Mouse (Mus musculus): ENCODE results near the gene Zfp612. TPM values are rescaled to one million over a fixed set of nuclear protein-coding genes. Genes with fewer than 3 reads are reported as not detected.

Zfp612 gene
- polyA plus RNA-seq, 1 experiment from 2014 or later = 21.9 TPM

Other genes starting within 250 kb of the Zfp612 start
- gene Phlpp2, start 211.2 kb upstream of the Zfp612 start, polyA plus RNA-seq (2015; fragmentation: Nextera tagmentation; extraction: Ambion mirVana) = 4.1 and 4.5 TPM in 2 replicates
- 1.9 and 2.3 TPM in 2 replicates for gene Marveld3, start 117.5 kb upstream of the Zfp612 start, polyA plus RNA-seq (2015; fragmentation: Nextera tagmentation; extraction: Ambion mirVana)
- not detected in 2 replicates for gene Tat, start 89.3 kb upstream of the Zfp612 start, polyA plus RNA-seq (2015; fragmentation: Nextera tagmentation; extraction: Ambion mirVana)
- not detected in 2 replicates for gene Chst4, start 40.0 kb upstream of the Zfp612 start, polyA plus RNA-seq (2015; fragmentation: Nextera tagmentation; extraction: Ambion mirVana)
- gene Gm21964, start 21.5 kb downstream of the Zfp612 start, polyA plus RNA-seq (2015; fragmentation: Nextera tagmentation; extraction: Ambion mirVana) = not detected in 2 replicates
- not detected in 2 replicates for gene Gm17720, start 23.0 kb downstream of the Zfp612 start, polyA plus RNA-seq (2015; fragmentation: Nextera tagmentation; extraction: Ambion mirVana)
- gene Calb2, start 88.5 kb downstream of the Zfp612 start, polyA plus RNA-seq (2015; fragmentation: Nextera tagmentation; extraction: Ambion mirVana) = 117 and 144 TPM in 2 replicates
- gene Cmtr2, start 135.9 kb downstream of the Zfp612 start, polyA plus RNA-seq (2015; fragmentation: Nextera tagmentation; extraction: Ambion mirVana) = 8.8 and 10.4 TPM in 2 replicates
- 0.41 and 0.60 TPM in 2 replicates for gene Hydin, start 187.2 kb downstream of the Zfp612 start, polyA plus RNA-seq (2015; fragmentation: Nextera tagmentation; extraction: Ambion mirVana)